Mouse (Mus musculus) right cerebral cortex, postnatal 14 days (tissue): ENCODE measurements around the gene Gm32742.
"Not testable (repeated sequence)": the region's sequence is repeated elsewhere in the genome, so short reads cannot be mapped to it uniquely, and the experiment has no call there.

Experiments used
- DNase-seq: peaks from one replicate; pipeline ENCODE4 v3.0.0; 2022

Gm32742 gene

GRCm38 (mm10) chr9:51147294-51147693 is 18.0 kb downstream of the Gm32742 start:
- DNase-seq, result no peak

GRCm38 (mm10) chr9:51146496-51146895 is 18.8 kb downstream of the Gm32742 start:
- DNase-seq, result no peak

- no peak for DNase-seq
Observed at GRCm38 (mm10) chr9:51144218-51144617, 21.1 kb downstream of the Gm32742 start.

DNA sequence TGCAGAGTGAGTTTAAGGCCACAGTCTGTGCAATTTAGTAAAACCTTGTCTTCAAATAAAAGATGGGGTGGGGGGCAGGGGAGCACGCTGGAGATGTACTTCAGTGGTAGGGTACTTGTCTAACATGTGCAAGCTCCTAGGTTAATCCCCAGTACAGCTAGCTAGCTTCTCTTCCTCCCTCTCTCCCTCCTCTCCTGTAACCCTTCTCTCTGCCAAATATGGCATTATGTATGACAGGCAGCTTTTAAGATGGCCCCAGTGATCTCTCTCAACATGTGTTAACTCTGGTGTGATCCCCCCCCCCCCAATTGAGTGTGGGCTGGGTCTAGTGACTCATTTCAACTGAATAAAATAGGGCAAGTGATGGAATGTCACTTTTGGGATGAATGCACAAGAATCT is 21.9 kb downstream of the Gm32742 start:
- no peak for DNase-seq

DNA sequence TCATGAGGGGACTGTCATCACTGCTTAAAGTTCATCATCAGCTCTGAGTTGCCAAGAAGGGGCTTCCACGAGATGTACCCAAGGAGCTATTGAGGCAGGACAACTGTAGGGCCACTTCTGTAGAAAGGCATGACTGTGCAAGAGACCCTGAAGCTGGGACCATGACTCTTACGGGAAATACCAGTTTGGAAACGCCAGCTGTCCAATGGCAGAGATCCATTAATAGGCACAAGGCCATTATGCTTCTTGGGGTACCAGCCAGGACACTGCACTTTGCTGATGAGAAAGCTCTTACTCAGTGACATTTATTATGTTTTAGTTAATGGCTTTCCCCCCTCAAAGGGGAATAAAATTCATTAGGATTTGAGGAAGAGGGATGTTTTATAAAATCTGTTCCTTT is 24.6 kb downstream of the Gm32742 start:
- DNase-seq, result no peak

DNA sequence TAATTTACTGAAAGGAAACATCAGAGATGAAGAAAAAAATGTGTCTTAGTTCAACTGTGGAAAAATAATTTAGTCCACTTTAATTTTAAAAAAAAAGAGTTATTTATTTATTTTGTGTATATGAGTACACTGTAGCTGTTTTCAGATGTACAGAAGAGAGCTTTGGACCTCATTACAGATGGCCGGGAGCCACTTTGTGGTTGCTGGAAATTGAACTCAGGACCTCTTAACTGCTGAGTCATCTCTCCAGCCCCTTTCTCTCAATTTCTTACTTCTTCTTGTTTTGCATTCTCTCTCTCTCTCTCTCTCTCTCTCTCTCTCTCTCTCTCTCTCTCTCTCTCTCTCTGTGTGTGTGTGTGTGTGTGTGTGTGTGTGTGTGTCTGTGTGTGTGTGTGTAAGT is 25.9 kb downstream of the Gm32742 start:
- not testable (repeated sequence) for DNase-seq

GRCm38 (mm10) chr9:51138301-51138700 is 27.0 kb downstream of the Gm32742 start:
- DNase-seq, result no peak

DNA sequence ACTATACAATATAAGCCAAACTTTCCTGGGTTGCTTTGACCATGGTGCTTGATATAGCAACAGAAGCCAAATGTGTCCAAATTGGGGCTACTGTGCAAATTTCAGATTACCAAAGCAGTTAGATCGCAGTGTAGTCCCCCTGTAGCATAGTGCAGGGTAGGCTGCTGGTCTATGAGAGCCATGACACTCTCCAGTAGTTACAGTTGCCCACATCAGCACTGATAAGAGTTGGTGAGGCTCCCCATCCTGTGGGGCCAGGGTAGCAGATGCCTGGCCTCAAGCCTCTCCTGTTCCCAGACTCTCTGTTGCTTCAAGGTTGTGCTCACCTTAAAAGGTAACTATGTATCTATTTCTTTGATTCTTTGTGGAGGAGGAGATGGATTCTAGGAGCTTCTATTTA is 27.5 kb downstream of the Gm32742 start:
- DNase-seq, result no peak

- no peak for DNase-seq
Observed at GRCm38 (mm10) chr9:51137432-51137831, 27.9 kb downstream of the Gm32742 start.

DNA sequence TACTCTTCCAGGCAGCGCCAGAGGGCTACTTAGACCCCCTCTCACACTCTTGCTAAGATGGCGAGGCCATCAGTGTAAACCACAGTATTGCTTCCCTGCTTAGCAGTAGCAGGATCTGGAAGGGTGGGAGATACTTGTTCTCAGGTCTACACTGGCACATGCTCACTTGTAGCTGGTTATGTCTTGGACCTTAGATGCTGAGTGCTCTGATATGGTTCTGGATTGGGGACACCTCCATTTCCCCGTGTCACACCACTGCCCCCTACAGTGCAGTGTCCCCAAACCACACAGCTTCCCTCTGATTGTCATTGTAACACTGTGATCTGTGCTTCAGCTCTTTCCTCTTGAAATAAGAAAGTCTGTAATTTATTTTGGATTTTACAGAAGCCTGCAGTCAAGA is 28.3 kb downstream of the Gm32742 start:
- peak; percentile 50 for DNase-seq

GRCm38 (mm10) chr9:51114767-51115166 is 50.5 kb downstream of the Gm32742 start:
- no peak for DNase-seq

- no peak for DNase-seq
Observed at GRCm38 (mm10) chr9:51105751-51106150, 59.6 kb downstream of the Gm32742 start.

DNA sequence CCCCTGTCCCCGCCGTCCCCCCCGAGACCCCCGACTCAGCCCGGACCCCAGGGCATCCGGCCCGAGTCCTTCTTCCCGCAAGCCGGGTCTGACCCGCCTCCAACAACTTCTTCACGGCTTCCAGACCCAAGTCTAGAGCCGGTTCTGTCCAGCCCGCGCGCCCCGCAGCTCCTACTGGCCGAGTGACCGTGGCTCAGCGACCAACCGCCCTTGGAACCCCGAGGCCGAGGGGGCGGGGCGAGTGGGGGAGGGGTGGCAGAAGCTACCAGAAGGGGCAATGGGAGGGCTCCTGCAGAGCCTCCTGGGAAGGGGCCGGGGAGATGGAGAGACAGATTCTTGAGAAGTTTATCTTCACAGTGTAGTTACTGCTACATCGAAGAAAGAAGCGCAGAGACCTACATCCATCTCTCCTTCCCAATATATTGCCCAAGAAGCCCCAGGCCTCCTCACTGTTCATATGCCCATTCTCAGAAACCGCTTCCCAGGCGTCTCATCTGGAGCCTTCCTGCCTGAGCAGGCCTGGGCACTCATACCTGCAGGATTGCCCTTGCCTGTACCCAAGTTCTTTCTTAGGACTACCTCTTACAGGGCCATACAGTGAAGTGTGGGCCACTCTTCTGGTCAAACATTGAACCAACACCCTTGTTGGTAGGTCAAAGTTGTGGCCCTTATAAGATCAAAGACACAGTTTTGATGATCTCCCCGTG is 61.4 kb downstream of the Gm32742 start:
- DNase-seq, result peak; percentile 31

DNA sequence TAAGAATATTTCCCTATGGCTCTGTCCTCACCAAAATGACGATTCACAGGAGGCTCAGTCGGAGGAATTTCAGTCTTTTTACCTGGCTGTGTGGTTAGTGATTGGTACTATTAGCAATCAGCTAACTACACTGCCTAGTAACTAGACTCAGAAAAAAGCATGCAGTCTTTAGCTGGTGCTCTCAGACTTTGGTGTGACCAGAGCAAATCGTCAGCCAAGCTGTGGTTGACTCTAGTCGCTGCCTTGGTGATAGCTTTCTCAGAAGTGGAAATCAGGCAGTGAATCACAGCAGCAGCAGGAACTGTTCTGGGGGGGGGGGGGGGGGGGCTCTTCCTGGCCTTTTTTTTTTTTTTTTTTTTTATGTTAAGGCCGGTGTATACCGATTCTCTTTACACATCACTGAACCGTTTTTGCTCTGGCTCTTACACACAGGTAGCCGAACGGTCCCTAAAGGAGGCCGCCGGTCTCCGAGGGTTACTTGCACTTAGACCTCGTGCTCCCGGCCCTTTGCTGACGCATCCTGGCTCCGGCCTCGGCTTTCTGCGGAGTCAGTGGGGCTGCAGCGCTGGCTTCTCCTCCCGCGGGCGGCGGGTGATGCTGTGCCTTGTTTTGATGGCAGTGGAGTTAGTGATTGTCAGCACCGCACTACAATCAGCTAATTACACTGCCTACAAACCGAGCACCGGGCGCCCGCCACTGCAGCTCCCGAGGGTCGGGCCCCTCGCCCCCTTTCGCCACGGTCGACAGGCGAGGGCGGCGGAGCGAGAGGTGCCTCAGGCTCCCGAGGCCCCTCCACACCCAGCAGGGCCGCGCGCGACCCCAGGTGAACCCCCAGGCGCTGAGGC is 62.1 kb downstream of the Gm32742 start:
- DNase-seq, result peak; percentile 34

DNA sequence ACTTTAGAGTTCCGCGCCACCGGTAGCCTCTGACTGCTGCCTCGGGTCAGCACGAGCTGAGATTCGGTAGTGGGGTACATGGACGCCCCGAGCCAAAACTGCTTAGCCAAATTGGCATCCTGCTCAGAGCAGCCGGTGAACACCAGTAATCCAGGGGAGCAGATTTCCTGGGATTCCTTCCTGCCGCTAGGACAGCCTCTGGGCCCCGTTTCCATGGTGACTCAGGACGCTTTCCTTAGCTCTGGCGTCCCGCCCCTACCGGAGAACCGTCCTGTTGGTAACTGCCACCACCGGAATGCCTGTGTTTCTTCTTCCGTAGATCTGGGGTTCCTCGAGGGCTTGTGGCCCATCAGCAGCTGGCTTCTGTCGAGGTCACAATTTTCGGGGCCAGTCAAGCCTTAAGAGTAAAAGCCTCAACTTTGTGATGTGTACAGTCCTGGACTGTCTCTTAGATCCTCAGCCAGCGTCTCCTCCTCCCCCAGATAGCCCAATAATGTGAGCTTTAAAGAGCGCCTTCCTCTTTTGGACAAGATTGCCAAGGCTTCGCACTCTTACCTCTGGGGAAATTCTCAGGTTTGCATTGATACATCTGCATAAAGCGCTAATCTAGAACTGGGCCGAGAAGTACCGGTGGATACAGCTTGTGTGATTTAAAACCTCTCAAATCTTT is 63.4 kb downstream of the Gm32742 start, which contains the start of gene 4833427G06Rik:
Gene 4833427G06Rik, minus strand, starts transcription at position 323 of the 670 bp plus-strand sequence.
- peak; percentile 60 for DNase-seq

DNA sequence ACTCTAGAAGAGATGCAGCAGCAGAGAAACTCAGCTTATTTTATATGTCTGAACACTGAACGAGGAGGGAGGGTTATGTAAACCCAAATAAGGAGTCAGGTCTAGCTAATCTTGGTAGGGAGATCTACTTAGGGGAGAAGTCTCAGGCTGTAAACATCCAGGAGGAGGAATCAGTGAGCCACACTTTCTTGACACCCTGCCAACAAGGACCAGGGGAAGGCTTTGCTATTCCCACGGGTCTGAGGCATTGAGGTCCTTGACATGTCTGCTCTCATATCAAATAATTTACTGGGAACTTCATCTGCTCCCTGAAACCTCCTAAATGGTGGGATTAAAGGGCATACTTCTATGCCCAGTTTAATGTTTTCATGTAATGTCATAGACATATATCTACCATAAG is 69.0 kb downstream of the Gm32742 start:
- no peak for DNase-seq

- DNase-seq, result no peak
Observed at GRCm38 (mm10) chr9:51093697-51094096, 71.6 kb downstream of the Gm32742 start.

GRCm38 (mm10) chr9:51081614-51082013 is 83.7 kb downstream of the Gm32742 start:
- DNase-seq, result no peak
